Mouse (Mus musculus) CD4-positive, CD25-positive, alpha-beta regulatory T cell, adult 2 months (primary cell): ENCODE measurements around the gene Ylpm1.
A peak's percentile ranks its signal among the peaks of the same experiment; 100 is the strongest.

Source experiments
- DNase-seq: peaks from one replicate; pipeline ENCODE4 v3.0.0-alpha.2; 2012; ENCODE audit warnings: low read depth, low spot score

The Ylpm1 gene

DNA sequence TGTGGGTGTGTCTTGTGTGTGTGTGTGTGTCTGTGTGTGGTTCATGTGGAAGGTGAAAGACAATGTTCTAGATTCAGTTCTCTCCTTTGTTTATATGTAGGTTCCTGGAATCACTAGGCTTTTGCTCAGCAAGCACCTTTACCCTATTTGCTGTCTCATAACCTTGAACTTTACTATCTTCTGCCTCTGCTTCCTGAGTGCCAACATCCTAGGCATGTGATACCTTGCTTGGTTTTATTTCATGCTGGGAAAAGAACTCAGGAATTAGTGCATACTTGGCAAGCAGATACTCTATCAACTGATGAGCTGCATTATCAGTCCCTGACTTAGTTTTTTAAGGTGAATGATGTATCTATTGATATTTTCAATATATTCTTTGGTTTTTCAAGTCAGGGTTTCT is 10.9 kb downstream of the Ylpm1 start:
- DNase-seq: no peak

DNA sequence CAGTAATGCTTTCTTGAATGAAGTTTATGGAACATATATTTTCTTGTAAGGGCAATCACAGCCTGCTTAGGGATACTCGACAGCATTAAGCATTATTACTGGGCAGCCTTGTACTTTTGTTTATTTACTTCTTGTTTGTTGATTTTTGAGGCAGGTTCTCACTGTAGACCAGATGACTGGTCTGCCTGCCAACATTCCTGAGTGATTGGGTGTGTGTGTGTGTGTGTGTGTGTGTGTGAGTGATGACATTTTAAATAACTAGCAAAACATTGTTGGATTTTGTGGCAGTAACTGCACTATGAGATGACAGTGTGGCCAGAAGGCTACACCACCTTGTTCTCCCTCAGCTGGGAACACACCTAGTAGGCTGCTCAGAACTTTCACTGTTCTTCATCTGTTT is 13.7 kb downstream of the Ylpm1 start:
- DNase-seq: no peak

DNA sequence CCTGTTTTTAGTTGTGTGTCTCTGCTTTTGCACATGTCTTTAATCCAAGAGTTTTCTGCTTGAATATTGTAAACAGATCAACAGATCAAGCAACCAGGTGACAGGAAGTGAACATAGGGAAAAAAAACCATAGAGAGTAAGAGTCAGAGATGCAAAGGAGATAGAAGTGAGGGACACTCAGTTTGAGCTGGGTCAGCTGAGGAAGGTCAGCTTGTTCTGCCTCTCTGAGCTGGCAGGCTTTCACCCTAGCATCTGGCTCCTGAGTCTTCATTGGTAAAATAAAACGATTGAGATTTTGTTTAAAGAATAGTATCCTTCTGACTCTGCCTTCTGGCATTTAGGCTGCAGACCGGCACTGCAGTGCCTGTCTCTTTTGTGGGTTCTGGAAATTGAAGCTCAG is 14.4 kb downstream of the Ylpm1 start:
- no peak for DNase-seq

DNA sequence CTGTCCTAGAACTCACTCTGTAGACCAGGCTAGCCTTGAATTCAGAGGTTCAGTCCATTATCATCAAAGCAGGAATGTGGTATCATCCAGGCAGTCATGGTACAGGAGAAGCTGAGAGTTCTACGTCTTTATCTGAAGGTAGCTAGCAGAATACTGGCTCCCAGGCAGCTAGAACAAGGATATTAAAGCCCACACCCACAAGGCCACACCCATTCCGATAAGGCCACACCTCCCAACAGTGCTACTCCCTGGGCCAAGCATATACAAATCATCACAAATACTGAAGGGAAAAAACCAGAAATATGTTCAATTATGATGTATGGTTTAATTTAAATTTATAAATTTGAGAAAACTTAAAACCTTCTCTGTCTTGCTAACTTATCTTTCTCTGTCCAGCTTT is 16.1 kb downstream of the Ylpm1 start:
- DNase-seq: no peak

DNA sequence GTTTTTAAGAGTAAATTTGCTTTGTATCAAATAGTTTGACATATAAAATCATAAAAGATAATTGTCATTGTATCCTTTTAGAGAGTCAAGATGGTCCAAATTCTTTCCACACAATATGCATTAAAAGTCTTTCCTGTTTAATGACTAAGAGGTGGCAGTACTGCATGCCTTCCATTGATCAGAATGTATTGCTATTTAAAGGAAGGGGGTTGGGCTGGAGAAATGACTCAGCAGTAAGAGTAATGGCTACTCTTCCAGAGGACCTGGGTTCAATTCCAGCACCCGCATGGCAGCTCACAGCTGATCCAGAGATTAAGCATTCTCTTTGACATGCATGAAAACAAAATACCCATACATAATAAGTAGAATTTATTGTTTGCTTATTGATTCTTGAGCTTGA is 25.9 kb downstream of the Ylpm1 start:
- no peak for DNase-seq

DNA sequence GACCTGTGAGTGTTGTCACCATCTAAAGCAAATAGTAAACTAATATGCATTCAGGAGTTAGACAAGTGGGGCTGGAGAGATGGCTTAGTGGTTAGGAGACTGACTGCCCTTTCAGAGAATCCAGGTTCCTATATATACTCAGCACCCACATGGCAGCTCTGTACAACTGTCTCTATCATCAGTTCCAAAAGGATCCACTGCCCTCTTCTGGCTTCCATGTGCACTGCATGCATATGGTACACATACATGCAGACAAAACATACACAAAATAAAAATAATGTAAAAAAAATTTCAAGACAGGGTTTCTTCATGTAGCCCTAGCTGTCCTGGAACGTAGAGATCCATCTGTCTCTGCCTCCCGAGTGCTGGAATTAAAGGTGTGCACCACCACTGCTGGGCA is 36.6 kb downstream of the Ylpm1 start:
- peak; percentile 56 for DNase-seq

DNA sequence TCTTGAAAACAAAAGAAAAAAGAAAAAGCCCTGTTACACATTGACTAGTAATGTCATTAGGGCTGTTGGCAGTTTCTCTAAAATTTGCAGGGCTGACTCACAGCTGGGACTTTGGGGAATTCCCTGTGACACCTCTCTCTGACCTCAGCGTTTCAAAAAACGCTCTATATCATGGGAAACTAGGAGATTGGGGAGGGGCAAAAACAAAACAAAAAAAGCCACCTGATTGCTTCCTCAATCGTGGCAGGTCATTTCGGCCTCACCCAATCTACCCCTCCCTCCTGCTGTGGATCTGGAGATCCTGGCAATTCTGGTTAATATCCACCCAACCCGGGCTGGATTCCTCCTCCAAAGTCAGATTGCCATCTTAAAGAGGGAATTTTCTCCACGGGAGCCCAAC is 55.1 kb downstream of the Ylpm1 start:
- peak; percentile 45 for DNase-seq

DNA sequence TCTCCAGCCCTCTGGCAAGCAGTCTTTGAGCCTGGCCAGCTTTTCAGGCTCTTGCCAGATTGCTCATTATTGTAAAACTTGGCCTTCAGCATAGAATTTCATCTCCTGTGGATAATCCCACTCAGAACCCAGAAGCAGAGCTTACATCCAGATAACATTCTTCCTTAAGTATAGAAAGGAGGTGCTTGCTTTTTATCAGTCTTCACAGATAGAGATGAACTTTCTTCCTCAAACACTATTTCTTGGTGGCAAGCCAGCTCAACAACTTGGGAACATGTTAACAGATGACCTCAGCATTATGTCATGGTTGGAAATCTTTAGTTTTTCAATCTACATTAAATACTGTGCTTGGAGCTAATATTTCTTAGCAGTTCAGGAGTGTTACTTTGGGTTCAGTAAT is 74.9 kb downstream of the Ylpm1 start:
- DNase-seq: no peak

DNA sequence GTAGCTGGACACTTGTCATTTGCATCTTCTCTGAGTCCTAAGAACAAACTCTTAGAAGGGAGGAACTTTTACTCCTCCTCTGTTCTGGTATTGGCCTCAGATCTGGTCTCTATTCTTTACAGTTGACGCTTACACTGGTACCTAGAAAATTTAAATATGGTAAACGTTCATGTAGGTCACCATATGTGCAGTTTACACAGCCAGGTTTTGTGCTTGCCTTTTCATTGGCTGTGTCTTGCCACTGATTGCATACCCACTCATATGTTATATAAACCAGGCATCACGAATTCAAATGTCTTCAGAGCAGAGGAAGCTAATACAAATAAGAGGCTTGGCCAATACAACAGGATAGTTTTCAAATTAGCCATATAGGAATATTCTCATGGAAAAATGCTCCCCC is 81.0 kb downstream of the Ylpm1 start:
- no peak for DNase-seq

DNA sequence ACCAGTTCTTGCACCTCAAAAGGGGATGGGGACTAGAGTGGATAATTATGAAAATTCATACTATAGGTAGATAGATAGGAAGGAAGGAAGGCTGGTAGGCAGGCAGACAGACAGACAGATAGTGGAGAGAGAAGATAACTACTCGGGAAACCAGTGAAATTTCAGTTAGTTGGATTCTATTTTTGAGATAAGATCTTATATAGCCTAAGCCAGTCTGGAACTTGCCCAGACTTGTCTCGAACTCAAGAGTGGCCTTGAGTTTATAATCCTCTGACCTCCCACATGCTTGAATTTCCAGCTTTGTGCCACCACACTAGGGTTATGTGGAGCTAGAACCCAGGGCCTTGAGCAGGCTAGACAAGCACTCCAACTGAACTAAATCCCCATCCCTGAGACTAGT is 88.1 kb downstream of the Ylpm1 start:
- no peak for DNase-seq

DNA sequence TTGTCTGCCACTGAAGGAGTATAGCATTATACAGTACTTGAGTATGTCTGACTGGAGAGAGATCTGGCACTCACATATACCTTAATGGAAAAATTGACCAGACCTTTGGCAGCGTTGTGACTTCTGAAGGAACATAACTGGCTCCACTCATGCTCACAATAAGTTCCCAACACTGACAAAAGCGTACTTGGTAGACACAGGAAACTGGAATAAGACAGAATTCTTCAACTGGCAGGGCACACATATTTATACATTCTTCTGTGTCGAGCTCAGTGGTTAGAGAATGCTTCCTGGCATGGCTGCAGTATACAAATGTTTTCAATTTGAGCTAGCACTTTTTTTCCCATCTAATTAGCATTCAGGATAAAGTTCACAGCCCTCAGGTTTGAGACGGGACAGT is 88.8 kb downstream of the Ylpm1 start:
- no peak for DNase-seq

DNA sequence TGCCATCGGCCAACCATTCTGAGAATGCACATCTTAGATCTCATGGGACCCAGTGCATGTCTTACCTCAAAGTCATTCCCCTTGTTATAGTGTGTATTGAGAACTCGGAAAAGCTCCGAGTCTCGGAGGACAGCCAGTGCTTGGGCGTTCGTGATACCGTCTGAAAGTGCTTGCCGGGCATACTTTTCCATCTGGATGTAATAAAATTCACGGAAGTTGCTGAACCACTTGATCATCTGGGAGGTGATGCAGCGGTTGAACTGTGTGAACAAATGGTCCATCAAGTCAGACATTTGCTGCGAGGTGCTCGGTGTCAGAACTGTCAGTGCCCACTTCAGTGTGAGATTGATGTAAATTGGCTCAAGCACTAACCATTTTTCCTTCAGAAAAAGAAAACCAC is 91.7 kb downstream of the Ylpm1 start:
- no peak for DNase-seq

DNA sequence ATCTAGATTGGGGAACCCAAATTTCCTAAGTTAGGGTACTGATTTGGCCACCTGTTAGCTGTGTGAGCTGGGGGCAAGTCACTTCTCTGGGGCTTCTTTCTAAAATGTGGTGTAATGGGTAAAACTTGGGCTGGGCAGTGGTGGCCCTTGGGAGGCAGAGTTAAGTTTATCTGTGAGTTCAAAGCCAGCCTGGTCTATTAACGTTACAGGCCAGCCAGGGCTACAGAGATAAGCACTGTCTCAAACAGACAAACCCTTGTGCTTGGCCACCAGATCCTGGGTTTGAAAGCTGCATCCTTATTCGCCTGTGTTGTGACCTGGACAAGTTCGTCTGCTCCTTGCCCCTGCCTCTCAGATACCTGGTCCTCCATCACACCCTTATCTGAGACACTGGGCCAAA is 95.1 kb downstream of the Ylpm1 start:
- no peak for DNase-seq

DNA sequence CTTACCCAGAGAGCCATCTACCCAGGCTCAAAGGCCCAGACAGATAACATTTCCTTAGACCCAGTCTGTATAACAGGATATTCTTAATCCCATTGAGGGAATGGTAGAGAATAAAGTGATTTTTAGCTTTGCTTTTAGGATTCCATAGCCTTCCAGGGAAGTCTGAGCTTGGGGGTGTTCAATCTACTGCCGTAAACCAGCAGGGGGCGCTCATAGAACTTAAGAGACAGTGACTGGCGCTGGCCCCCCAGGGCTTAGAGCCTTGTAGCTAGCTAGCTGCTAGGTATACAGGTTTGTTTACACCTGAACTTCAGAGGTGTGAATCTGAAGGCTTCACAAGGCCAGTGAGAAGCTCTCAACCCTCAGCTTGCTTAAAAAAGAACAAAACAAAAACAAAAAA is 96.1 kb downstream of the Ylpm1 start:
- peak; percentile 84 for DNase-seq

DNA sequence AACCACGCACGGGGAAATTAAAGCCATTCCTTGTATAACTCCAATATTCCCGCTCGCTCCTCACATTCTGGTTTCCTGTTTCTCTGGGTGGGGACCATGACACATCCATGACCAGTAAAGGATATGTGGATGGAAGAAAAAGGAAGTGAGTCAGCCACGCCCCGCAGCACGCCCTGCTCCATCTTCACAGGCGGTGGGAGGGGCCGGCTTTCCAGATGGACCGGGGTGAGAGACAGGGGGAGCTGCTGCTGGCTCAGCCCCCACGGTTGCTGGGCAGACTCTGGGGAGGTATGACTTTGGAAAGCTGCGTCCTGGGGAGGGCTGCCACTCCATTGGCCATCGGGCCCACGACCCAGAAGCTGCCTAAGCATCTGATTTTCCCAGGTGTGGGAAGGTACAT is 97.9 kb downstream of the Ylpm1 start:
- DNase-seq: no peak

DNA sequence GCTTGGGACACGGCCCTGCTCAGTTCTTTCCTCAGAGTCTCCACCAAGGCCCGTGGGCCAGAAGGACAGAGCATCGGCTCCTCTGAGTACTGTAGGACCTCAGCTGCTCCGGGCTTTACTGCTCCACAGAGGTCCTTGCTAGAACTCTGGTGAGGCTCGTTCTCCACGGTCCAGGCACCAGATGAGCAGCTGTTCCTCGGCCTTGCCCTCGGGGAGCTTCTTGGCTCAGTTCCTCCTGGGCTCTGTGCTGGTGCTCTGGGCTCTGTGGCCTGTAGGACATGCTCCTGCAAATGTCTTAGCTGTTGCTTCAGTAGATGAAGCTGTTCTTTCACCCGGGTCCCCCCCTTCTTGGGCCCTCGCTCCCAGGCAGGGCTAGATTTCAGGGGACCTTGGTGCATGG is 98.6 kb downstream of the Ylpm1 start:
- no peak for DNase-seq

DNA sequence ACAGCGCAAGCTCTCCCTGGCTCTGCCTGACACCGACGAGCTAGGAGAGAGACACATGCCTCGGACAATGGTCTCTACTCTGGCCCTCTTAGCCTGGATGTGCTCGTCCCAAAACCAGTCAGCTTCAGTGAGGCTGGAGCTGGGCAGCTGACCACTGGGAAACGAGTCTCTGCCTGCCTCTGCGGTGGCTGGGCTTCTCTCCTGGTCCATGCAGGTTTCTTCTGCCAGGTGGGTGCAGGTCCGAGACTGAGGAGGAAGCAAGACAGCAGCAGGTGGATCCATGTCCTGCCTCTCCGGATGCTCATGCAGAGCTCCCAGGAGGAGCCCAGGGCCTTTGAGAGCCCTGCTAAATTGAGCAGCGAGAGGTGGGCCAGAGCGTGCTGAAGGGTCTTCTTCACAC is 99.0 kb downstream of the Ylpm1 start:
- no peak for DNase-seq

DNA sequence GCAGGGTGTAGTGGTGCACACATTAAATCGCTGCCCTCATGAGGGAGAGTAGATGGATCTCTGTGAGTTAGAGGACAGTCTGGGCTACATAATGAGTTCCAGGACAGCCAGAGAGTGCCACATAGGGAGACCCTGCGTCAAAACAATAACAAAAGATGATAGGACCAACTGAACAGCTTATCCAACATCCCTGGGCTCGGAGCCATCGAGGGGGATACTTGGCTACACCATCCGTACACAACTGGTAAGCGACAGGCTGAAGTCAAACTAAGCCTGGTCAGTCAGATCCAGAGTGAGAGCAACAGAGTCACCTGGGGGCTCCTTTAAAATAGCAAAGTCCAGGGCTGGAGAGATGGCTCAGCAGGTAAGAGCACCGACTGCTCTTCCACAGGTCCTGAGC is 99.7 kb downstream of the Ylpm1 start:
- no peak for DNase-seq

DNA sequence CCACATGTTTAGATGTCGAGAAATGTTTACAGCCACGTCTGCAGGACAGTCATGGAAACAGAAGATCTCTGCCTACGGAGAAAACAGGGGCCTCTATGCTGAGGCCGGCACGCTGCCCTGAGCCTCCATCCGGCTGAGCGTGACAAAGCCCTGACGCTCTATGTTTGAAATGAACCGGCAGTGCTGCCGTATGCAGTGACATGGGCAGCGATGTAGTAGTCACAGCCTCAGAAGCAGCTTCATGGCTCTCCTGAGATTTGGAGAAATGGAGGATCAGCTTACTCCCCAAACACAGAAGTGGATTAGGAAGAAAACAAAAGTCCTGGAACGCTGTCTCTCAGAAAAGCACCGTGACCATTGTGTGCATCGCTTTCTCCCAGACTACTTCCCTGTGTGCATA is 104.9 kb downstream of the Ylpm1 start:
- no peak for DNase-seq

DNA sequence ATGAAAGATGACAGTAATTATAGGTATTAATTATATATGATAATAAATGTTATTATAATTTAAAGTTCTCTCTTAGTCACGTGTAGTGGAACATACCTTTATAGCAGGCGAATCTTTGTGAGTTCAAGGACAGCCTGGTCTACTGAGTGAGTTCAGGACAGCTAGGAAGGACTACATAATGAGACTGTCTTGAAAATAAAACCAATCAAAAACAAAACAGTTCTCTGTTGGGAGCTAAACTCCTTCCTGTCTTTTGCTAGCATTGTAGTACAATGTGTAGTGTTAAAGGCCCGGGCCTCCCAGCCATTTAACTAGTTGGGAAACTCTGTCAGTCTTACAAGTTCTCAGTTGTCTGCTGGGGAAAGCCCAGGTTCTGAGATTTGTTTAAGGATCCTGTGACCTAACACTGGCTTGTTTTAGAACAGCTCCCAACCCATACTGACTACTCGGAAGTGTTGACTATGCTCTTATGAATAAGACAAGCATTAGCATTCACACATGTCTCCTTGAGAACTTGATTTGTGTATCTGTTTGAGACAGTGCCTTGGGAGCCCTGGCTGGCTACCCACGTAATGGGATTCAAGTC is 105.5 kb downstream of the Ylpm1 start:
- DNase-seq: no peak

DNA sequence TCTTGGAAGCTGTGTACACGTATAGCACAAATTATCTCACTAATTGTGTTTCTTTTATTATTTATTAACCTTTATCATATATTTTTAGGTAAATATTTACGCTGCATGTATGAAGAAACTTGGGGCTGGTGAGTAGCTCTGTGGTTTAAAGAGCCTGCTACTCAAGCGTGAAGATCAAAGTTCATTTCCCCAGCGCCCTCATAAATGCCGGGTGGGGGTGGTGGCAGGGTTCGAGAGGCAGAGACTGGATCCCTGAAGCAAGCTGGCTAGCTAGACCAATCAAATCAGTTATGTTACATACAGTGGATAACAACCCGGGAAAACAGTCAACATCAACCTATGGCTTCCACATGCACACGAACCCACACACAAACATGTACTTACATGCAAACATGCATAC is 107.0 kb downstream of the Ylpm1 start:
- DNase-seq: no peak

DNA sequence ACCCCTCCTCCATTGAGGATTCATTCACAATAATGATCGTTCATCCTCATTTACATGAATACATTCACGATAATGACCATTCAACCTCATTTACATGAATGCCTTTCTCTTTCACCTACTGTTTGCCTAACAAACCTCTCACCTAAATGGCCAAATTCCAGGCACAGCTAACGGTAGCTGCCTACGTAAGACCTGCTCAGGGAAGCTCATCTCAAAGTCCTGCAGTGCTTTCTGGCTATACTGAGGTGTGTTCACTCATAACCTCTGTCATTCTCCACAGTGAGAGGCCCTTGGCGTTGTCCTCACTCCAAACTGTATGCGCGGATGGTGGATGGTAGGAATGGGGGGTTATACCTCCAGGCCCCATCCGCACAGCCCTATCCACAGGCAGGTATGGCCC is 108.7 kb downstream of the Ylpm1 start:
- no peak for DNase-seq

DNA sequence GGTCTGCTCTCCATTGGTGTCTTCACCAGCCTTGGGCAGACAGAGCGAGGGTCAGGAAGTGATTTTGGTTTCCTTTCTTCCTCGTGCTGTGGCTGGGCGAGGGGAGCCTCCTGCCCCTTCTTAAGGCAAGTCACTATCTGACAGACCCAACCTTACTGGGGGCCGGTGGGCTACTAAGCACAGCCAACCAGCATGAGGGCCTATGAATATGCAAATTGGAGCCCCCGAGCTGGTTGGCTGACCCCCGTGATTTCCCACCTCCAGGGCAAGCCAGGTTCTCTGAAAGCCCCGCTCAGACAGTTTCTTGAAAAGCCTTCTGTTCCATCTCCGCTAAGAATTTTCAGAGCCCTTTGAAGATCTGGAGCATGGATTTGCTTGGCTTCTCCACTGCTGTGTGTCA is 110.2 kb downstream of the Ylpm1 start:
- DNase-seq: no peak

DNA sequence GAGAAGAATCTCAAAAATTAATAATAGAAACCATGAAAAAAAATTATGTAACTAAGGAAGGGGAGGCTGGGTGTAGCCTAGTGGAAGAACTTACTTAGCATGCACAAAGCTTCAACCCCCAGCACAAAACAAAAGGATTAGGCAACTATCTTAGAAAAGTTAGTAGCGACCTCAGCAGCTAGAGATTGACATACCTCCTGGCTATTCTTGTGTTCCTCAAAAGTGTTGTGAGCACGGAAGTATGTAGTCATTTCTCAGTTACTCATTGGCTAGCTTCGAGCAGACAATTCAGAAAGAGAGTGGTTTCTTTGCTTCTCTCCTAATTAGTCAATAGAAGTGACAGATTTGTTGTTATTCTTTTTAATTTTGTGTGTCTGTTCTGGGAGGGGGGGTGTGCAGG is 112.5 kb downstream of the Ylpm1 start:
- no peak for DNase-seq

DNA sequence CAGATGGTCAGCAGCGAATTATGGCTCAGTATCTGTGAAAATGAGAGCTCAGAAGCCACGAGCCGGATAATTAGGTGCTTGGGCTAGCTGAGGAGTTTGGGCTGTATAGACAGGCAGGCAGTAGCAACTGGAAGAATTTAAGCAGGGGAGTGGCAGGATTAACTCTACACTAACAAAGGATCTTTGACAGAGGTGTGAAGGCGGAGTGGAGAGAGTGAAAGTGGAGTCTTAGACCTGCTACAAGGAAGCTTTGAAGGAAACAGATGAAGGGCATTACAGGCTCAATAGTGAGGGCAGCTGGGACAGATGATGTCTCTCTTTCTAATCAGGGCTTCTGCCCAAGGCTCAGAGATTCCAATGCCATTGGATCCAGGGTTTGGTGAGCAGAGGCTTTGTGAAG is 113.3 kb downstream of the Ylpm1 start:
- no peak for DNase-seq
